Mouse (Mus musculus) kidney, adult 9 months (tissue): Measurements from ENCODE around the gene Rubcnl.

Source experiments
- DNase-seq: peaks from one replicate; pipeline ENCODE4 v3.0.0; 2022

The Rubcnl gene

DNA sequence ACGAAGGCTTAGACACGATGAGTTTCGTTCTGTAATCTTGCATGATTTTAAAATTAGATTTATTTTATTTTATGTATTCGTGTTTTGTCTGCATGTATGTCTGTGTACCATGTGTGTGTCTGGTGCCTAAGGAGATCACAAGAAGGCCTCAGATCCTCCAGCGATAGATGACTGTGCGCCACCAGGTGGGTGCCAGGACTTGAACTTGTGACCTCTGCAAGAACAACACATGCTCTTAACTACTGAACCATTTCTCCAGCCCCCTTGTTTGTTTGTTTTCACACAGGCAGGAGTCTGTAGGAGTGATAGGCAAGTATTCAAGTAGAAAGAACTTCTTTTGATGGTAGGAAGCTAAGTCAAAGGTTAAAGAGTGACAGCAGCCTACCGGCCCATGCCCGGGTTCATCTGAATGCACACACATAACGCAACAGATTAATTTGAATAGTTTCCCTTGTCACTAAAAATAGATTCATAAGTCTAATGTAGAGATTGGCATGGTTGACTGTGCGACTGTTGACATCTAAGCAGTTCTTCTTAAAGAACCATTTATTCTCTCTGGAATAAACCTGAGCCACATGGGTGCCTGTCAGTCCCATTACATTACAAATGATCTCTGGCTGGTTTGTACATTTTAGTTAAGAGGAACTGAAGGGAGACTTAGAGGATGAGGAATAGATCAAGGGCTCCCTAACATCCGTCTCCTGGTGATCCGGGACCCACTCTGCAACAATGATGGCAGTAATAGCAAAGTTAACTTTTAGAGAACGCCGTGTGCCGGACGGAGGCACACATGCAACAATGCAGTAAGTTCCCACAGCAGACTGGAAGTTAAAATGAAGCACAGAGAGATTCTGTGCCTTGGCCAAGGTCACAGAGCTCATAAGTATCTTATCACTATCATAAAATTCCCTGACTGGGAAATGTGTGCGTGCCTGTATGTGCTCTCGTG lies 2.3 kb downstream of the Rubcnl start:
- no peak for DNase-seq

GRCm38 (mm10) chr14:75018829-75019228 lies 3.0 kb downstream of the Rubcnl start:
- DNase-seq, result no peak

DNA sequence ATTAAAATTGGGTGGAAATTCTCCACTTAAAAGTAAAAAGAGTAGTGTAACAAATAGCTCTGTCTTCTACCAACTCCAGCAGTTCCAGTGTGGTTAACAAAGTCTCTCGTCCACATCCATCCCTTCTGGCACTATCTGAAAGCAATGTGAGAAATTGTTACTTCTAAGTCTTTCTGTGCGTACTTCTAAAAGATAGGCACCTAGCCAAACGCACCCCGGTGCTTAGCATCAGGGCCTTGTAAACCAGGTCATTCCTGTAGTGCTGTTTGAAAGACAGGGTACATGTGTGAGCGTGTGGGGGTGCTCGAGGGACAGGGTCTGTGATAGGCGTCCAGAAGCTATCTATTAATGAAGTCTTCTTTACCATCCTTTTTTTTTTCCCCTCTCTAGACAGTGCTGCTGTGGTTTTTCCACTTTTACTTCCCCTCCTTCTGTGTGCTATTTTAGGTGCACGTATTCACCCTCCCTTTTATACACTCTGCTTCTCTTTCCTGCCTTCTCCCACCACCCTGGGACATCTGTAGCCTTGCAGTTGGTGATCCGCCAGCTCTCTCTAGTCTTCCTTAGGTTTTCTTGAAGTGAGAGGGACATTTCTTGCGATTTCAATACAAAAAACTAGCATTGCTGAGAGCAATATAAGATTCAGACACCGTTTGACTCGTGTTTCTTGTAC lies 4.9 kb downstream of the Rubcnl start:
- DNase-seq, result no peak

DNA sequence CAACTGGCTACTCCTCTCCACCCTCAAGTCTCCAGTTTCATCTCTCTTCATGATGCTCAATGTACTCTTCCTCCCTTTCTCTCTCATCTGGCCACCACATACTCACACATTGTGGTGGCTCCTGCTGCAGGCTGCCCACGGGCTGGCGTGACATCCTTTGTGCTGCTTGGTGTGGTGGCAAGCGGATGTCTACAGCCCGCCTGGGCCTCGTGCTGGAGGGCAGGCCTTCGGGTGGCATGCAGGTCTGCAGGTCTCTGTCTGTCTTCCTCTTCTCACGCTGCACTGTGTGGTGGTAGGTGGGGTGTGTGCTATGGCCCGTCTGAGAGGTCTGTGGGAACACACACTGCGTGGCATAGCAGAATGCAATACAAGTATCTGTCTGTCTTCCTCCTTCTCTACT lies 6.7 kb downstream of the Rubcnl start:
- DNase-seq, result no peak

- no peak for DNase-seq
Observed at GRCm38 (mm10) chr14:75024793-75025710, 9.2 kb downstream of the Rubcnl start.

DNA sequence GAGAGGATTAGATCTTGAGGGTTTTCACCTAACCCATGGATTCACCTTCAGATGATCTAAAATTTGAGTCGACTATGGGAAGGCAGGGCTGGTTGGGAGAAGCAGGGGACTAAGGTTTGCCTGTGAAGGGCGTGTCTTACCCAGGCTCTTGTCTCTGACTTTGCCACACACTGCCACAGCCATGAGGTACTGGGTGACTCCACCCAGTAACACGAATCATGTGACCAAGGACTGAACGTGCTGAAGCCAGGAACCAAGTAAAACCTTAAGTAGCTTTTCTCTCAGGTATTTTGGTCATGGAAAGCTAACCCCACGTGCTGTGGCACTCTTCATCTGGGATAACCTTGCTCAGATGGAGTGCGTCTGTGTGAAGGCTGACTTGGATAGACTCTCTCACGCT lies 14.9 kb downstream of the Rubcnl start:
- no peak for DNase-seq

DNA sequence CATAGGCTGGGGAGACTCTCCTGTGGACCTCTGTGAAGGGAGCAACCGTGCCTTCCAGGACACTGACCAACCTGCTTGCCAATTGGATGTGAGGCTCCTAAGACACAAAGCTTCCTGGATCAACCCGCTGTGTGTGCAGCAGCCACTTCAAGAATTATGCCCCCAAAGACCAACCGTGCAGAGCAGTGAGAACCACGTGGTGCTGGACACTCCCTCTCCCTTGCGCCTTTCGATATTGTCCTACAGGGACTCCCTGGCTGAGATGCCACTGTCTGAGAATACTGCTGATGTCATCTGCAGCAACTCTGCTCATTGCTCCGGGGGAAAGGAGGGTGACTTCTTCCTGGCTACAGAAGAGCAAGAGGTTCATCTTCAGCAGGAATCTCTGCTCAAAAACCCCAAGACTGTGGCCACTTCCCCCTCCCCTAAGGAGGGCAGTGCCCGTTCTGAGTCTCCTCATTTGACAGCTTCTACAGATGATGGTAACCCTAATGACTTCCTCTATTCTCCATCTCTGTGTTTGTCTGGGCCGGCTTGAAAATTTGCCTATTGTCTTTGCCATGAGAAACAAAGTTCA lies 16.3 kb downstream of the Rubcnl start:
- no peak for DNase-seq

DNA sequence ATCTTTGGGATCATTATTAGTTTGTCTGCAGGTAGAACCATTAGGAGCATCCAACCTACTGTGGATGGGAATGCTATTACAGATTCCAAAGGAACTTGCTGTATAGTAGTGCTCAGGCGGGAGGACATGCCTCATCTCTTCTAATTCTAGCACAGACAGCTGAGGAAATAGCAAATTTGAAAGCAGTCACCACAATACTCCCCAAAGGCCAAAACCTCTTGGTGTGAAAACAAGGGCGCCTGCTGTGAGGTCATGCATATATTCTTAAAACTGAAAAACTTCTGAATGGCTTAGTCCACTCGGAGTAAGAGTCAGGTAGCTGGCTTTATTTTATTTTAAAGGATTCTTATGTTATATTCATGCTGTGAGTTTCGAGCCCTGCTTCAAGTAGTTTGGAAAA lies 16.9 kb downstream of the Rubcnl start:
- no peak for DNase-seq

- peak; percentile 21 for DNase-seq
Observed at GRCm38 (mm10) chr14:75034240-75034639, 18.4 kb downstream of the Rubcnl start.

DNA sequence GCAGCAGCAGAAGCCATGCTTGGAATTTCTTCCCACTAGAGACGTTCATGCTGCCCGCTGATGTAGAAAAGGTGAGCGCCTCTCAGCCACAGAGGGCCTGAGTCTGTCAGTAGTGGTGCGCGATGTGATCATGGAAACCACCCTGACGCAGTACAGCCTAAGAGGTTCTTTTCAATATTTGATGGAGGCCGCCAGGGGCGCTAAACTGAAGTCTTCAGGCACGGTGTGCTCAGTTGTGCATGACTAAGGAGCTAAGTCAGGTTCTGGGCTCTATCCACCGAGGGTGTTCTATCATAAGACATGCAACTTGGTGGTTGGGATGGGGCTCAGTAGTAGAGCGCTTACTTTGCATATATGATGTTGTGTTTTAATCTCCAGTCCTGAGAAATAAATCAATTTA lies 19.6 kb downstream of the Rubcnl start:
- no peak for DNase-seq

DNA sequence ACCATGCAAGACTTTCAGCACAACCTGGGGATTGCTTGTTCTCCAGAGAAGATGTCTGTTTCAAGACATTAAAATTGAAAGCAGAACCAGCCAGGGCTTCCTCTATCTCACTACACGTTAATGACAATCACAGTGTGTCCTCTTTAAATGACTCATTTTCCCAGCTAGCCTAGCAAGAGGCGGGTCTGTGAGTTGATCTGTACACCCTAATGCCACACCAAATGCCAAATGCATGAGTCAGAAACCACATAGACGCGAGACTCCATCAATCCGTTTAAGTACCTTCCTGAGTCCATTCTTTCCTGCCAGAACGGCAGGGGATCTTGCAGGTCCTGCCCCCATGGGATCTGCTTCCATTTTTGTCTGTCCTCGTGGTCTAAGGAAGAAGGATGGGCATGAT lies 29.4 kb downstream of the Rubcnl start:
- DNase-seq, result no peak

GRCm38 (mm10) chr14:75052451-75052850 lies 36.6 kb downstream of the Rubcnl start:
- no peak for DNase-seq

DNA sequence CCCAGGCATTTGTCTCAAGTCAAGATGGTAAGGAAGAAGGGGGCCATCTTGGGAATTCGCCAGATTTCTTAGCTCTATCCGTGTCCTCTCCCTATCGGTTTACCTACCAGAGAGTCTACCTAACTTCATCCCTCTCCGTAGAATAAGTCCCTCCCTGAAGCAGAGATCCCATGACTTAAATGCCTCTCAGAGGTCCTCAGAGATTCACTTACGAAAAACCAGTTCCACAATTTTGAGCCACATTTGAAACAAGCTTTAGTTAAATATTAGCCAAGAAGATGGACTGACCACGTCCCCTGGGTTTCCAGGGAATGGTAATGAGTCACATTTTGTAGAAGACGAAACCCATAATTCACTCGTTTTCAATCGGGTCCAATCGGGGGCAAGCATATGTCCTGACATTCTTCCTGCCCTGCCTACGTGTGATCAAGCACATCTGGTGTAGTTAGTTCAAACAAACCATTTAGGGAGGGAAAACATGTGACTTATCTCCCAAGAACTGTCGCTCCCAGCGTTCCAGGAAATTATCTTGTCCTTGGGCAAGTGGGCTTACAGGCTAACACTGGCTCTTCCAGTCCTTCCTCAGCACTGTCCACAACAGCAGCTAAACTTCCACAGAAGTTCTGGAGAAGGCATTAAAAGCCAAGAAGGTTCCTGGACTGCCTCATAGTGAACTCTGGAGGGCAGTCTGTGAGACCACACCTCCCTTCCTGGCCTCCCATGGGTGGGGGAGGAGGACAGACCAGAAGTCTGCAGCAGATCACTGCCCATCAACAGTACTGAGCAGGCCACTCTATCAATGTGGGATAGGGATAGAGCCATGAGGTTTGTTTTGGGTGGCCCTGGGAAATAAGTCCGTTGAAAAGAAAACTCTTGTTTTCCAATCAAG lies 38.9 kb downstream of the Rubcnl start:
- DNase-seq, result peak; percentile 21

DNA sequence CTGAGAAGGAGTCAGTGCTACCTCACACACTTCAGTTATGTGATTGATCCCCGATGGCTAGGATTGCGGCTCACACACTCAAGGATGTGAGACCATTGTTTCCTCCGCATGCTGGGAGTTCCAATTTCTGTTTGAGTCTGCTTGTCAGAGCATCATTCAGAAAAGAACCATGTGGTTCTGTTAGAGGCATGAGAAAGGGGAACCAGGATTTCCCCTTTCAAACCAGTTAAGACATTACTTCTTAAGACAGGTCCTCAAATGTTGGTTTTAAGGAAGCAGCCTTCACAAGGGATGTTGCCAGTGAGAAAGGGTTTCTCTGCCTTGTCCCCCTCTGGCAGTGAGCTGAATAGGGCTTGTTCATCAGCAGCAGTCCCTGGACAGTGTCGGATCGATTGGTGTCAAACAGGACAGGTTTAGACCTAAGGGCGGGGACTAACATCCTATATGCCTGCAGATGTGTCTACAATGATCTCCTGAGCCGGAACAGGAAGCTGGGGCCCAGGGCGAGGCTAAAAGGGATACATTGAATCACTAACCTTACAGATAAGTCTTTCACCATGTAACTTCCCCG lies 41.1 kb downstream of the Rubcnl start:
- DNase-seq, result no peak

GRCm38 (mm10) chr14:75060562-75060961 lies 44.7 kb downstream of the Rubcnl start:
- peak; percentile 64 for DNase-seq

- no peak for DNase-seq
Observed at GRCm38 (mm10) chr14:75063936-75064335, 48.1 kb downstream of the Rubcnl start.

GRCm38 (mm10) chr14:75064520-75064919 lies 48.7 kb downstream of the Rubcnl start:
- no peak for DNase-seq

GRCm38 (mm10) chr14:75065211-75065610 lies 49.4 kb downstream of the Rubcnl start:
- no peak for DNase-seq

- DNase-seq, result no peak
Observed at GRCm38 (mm10) chr14:75068430-75069112, 52.7 kb downstream of the Rubcnl start.

GRCm38 (mm10) chr14:75069356-75069979 lies 53.6 kb downstream of the Rubcnl start:
- no peak for DNase-seq
